Mouse (Mus musculus) cerebellum, adult 8-10 months (tissue): ENCODE measurements at regions not wholly inside any gene's neighbourhood (a gene's known extent, or its start where the extent isn't known, plus 50 kb on each side); places are given as distances from the start of the nearest gene placed in this dataset.
"Not testable (repeated sequence)": the region's sequence is repeated elsewhere in the genome, so short reads cannot be mapped to it uniquely, and the experiment has no call there.

Source experiments
- DNase-seq: peaks from one replicate; pipeline ENCODE4 v3.0.0; 2022

GRCm38 (mm10) chr4:81573771-81574170 lies 131.2 kb upstream of the Mpdz start:
- peak; percentile 61 for DNase-seq

GRCm38 (mm10) chr4:81570736-81571135 lies 128.1 kb upstream of the Mpdz start:
- DNase-seq, result no peak

GRCm38 (mm10) chr4:81569531-81569930 lies 126.9 kb upstream of the Mpdz start:
- DNase-seq, result no peak

- DNase-seq, result no peak
Observed at GRCm38 (mm10) chr4:81568404-81568803, 125.8 kb upstream of the Mpdz start.

GRCm38 (mm10) chr4:81567928-81568327 lies 125.3 kb upstream of the Mpdz start:
- peak; percentile 48 for DNase-seq

GRCm38 (mm10) chr4:81566526-81566925 lies 123.9 kb upstream of the Mpdz start:
- DNase-seq, result peak; percentile 62

- DNase-seq, result peak; percentile 51
Observed at GRCm38 (mm10) chr4:81565422-81566395, 123.1 kb upstream of the Mpdz start.

- peak; percentile 49 for DNase-seq
Observed at GRCm38 (mm10) chr4:81564446-81564845, 121.8 kb upstream of the Mpdz start.

- DNase-seq, result no peak
Observed at GRCm38 (mm10) chr4:81563574-81563973, 121.0 kb upstream of the Mpdz start.

GRCm38 (mm10) chr4:81561453-81561852 lies 118.8 kb upstream of the Mpdz start:
- no peak for DNase-seq

- DNase-seq, result no peak
Observed at GRCm38 (mm10) chr4:81550816-81551215, 108.2 kb upstream of the Mpdz start.

GRCm38 (mm10) chr4:81550256-81550655 lies 107.6 kb upstream of the Mpdz start:
- DNase-seq, result no peak

- no peak for DNase-seq
Observed at GRCm38 (mm10) chr4:81540496-81540895, 97.9 kb upstream of the Mpdz start.

- DNase-seq, result no peak
Observed at GRCm38 (mm10) chr4:81539551-81539950, 96.9 kb upstream of the Mpdz start.

GRCm38 (mm10) chr4:81536795-81537194 lies 94.2 kb upstream of the Mpdz start:
- DNase-seq, result no peak

- no peak for DNase-seq
Observed at GRCm38 (mm10) chr4:81530546-81530945, 87.9 kb upstream of the Mpdz start.

GRCm38 (mm10) chr4:81519151-81519550 lies 76.5 kb upstream of the Mpdz start:
- DNase-seq, result not testable (repeated sequence)

GRCm38 (mm10) chr4:81514547-81514946 lies 71.9 kb upstream of the Mpdz start:
- no peak for DNase-seq

GRCm38 (mm10) chr4:81512396-81512795 lies 69.8 kb upstream of the Mpdz start:
- no peak for DNase-seq

GRCm38 (mm10) chr4:81508776-81509175 lies 66.2 kb upstream of the Mpdz start:
- peak; percentile 2 for DNase-seq

GRCm38 (mm10) chr4:81506841-81507240 lies 64.2 kb upstream of the Mpdz start:
- DNase-seq, result no peak

- no peak for DNase-seq
Observed at GRCm38 (mm10) chr4:81506306-81506705, 63.7 kb upstream of the Mpdz start.

GRCm38 (mm10) chr4:81505096-81505495 lies 62.5 kb upstream of the Mpdz start:
- no peak for DNase-seq

GRCm38 (mm10) chr4:81503941-81504340 lies 61.3 kb upstream of the Mpdz start:
- DNase-seq, result no peak

- no peak for DNase-seq
Observed at GRCm38 (mm10) chr4:81501802-81502201, 59.2 kb upstream of the Mpdz start.
